Mouse (Mus musculus) cerebral cortex, adult 2 months (tissue): ENCODE results near the gene Lhfpl5.

Experiments
- WGBS: fragments of 180-500 bp; shearing (Covaris S2); methylation state at CpG from one replicate; pipeline ENCODE4 v1.1.7; 2018; 5-methylcytosine and 5-hydroxymethylcytosine counted together

Gene Lhfpl5

DNA sequence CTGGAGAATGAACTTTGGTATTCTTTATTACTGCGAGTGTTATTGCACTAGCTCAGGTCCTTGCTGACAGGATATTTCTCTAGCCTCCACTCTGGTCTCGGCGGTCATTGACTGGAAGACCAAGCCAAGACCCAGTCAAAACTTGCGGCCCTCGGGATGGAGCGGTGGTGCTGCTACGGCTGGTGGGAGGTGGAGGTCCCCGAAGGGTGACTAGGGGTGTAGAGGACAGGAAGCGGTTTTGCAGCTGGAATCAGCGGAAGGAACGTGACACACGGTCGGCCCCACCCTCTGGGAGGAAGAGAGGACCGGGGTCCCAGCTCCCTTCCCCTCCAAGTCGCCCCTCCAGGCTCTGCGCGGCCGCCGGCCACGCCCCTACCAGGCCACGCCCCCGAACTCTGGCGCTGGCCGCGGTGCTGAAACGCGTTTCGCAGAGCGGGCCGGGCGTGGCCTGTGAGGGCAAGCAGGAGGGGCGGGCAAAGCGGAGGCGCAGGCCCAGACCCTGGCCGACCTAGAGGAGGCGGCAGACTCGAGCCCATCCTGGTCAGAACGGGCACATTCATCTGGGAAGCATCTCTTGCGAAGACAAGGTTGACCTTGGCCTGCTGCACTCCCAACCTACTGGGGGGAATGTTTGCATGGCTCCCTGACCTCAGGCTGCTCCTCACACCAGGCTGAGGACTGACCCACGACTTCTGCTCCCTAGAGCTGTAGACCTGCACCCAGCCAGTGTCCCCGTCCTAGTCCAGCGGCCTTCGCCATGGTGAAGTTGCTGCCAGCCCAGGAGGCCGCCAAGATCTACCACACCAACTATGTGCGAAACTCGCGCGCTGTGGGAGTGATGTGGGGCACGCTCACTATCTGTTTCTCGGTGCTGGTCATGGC, at the start of gene Lhfpl5:
TSS of gene Lhfpl5 (plus strand) at position 398 of the 882 bp plus-strand sequence.
- 20% methylated on average over 50 of the region's 50 CpGs for WGBS

DNA sequence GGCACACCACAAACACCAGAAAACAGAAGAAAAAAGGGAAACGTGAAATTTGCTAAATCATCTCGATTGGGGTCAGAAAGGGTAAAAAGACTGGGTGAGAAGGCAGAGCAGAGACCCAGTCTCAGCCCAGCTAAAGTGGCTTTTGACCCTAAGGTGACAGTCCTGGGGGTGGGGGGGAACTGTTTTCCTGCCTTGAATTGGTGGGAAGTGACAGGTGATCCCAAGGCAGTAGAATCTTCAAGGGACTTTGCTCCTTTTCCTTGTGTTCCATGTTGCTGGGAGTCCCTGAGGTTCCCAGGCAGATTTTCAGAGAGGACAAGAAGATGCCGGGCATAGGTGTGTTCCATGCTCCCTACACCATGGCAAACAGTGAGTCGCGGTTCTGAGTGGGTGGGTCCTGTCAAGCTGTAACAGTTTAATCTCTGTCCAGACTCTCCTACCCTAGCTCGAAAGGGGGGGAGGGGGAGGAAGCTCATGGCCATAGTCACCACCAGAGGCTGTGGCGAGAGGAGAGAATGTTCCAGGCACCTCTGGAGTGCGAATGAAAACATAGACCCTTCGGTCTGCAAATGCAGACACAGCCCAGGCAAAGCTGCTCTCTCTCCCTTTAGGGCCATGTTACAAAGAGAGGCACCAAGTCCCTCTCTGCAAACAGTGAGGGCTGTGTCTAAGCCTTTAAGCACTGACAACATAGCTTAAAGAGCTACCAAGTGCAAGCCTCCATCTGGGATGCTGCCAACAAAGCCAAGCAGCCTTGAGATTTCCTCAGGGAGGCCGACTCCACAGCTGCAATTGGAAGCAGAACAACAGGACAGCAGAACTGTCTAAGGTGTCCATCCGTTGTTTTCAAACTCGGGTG, 48.0 kb upstream of the Lhfpl5 start:
- 39% methylated on average over 12 of the region's 12 CpGs for WGBS

DNA sequence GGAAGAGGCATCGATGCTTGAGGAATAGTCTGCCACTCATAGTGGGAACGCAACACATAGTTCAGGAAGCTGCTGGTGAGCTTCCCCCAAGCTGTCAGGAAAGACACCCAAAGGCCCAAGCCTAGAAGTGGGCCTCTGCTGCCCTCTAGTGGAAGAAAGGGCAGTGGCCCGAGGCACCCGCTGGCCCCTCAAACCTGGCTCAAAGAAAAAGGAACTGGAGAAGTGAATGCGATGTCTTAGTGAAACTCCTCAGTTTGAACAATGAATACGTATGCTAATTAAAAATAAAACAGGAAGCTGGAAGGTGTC, 47.4 kb upstream of the Lhfpl5 start:
- WGBS, result 1% methylated on average over 6 of the region's 6 CpGs

DNA sequence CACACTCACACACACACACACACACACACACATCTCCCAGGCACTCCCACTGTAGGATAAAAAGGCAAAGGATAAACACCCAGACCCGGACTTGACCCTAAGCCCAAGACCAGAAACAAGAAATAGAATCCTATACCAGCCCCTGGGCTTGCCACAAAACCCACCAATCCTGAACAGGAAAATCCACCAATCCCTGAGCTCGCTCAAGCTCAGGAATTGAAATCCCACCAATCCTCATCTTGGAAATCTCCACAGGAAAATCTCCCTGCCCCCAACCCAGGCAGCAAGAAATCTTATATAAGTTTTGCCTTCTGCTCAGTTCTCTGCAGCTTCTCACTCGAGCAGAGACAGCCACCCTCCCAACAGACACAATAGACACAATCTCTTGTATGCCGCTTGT, 46.3 kb upstream of the Lhfpl5 start:
- 74% methylated on average over 4 of the region's 4 CpGs for WGBS

DNA sequence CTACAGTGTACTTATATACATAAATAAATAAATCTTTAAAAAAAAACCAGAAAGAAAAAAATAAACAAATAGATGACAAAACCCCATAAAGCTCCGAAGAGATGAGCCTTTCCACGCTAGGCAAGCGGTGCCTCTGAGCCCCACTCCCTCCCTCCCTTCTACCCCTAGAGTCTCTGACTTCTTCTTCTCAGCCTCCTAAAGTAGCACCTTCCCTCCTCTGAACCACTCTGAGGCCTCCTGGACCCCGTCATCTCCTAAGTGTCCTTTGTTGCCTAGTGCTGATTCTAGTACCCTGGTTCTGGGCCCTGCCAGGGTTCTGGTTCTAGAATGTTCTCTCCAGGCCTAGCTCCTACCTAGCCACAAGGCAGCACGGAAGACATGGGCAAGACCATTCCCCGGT, 44.9 kb upstream of the Lhfpl5 start, which contains the start of gene Armc12:
TSS of gene Armc12 (plus strand) at position 301 of the 400 bp plus-strand sequence.
- WGBS, result 90% methylated on average over 6 of the region's 6 CpGs

DNA sequence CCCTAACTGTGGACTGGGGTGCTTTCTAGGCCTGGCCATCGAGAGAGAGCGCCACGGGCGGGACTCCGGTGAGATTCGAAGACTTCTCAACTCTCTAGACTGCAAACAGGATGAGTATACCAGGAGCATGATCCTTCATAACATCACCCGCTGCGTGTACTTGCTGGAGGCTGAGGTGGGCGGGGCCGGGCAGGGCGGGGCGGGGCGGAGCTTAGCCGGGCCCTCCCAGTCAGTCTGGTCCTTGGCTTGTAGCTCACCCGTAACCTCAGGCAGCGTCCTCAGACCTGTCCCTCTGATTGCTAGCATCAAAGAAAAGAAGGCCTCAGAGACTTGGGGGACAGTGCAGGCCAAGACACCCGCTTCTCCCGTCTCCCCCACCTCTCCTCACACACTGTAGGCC, 43.5 kb upstream of the Lhfpl5 start:
- 47% methylated on average over 18 of the region's 18 CpGs for WGBS

DNA sequence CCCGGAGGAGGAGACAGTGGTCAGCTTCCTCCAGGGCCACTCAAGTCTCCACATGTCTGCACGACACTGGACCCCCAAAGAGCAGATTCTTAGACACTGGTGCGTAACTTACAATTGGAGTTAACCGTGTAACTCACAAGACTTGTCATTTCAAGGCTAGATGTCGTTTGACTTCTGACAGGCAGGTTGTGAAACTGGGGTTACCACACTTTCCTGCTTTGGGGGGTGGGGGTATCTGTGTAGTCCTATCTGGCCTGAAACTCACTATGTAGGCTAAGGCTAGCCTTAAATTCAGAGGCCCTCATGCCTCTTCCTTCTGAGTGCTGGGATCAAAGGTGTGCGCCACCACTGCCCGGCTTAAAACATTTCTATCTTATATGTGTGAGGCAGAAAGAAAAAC, 42.9 kb upstream of the Lhfpl5 start:
- WGBS, result 93% methylated on average over 7 of the region's 7 CpGs

DNA sequence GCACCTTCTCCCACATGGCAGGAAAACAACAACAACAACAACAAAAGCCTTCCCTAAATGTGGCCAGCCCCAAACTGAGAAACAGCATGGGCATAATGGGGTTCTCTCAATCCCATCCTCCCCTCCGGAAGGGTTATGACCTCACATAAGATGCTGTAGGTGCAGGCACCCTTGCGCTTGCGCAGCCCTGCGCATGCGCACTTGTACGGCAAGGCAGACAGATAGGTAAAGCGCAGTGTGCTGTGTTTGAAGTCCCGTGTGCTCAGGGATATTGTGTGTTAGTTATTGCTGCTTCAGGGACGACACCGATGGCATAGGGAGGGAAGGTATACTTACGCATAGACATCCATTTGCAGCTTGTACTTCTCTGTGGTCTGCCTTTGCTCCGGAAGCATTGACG, 42.1 kb upstream of the Lhfpl5 start:
- WGBS, result 94% methylated on average over 13 of the region's 13 CpGs

DNA sequence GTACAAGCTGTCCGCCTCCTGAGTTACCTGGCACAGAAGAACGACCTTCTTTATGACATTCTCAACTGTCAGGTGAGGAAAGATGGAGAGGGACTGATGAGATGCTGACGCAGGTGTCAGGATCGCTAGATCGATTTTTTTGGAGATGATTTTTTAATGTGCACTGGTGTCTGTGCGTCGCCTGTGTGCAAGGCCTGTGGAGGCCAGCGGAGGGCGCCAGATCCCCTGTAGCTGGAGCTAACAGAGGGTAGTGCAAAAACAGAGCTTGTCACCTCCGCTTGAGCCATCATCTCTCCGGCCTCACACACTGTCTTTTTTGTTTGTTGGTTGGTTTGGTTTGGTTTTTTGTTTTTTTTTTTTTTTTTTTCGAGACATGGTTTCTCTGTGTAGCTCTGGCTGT, 37.6 kb upstream of the Lhfpl5 start:
- WGBS, result 53% methylated on average over 12 of the region's 12 CpGs

DNA sequence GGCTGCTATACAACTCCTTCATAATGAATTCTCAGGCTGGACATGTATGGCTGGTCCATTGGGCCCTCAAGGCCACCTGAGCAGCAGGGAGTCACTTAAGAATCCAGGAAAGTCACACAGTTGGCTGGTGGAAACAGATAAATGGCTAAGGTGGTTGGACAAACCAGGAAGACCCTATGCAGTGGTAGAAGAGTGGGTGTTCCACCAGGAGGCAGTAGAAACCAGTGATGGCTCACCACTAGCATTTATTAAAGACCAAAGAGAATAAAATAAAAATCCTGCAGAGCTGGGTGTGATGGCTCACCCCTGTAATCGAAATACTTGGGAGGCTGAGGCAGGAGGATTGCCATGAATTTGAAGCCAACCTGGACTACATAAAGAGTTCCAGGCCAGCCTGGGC, 28.5 kb upstream of the Lhfpl5 start:
- 90% methylated on average over 1 of the region's 1 CpGs for WGBS

DNA sequence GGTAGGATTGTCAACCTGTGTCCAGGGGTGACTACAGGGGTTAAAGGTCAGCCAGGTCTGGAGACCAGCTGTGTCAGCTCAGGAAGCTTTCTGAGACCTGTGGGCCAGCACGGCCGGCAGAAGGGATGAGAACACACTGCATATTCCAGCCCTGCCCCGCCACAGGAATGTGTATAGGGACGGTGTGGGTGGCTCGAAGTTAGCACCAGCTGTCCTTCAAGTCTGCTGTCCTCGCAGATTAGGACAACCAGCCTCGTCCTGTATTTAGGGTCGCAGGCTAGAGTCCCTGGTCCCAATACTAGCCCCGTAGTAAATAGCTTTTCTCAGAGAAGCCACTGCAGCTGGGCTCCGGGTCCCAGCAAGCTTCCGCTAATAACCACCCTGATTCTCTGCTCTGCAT, 26.9 kb upstream of the Lhfpl5 start:
- 72% methylated on average over 11 of the region's 11 CpGs for WGBS

DNA sequence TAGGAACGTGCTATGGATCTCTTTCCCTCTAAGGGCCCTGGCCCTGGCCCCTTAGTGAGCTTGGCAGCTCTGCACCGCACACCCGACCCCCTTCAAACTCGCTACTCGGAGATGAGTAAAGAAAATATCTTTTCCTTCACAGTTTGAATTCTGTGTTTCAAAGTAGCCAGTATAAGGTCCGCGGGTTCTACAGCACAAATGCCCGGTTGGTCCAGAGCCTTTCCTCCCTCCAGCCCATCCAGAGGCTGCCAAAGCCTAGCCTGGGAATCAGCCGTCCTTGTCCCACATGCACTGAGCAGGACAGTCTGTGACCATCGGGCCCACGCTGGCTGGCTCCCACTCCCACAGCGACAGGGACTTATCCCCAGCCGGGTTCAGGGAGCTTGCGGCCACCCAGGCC, 26.3 kb upstream of the Lhfpl5 start, which contains the start of gene Clpsl2:
TSS of gene Clpsl2 (plus strand) at position 301 of the 400 bp plus-strand sequence.
- WGBS, result 79% methylated on average over 14 of the region's 14 CpGs

DNA sequence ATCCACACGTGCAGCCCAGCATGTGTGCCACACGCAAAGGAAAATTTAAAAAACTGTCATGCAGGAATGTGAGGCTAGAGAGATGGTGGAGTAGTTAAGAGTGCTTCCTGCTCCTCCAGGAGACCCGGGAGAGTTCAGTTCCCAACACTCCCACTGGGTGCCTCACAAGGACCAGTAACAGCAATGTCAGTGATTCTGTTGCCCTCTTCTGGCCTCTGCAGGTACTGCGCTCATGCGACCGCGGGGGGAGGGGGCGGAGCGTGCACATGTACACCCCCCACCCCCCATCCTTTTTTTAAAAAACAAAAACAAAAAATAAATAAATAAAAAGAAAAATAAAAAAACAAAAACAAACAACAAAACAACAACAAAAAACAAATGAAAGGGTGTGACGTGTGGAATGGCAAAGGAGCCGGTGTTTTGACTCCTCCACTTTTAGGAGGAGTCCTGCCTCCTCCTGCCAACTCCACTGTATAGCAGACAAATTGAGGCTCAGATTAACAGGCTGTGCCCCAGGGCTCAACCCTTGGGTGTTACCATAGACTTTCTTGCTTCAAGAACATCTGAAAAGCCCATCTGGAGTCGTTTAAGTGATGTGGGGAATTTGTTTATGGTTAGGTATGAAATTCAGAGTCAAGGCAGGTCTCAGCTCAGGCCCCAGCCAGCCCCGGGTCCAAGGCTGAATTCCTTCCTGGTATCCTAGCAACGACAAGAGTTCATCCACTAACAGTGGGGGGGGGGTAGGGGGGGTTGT, 22.2 kb upstream of the Lhfpl5 start:
- 6% methylated on average over 14 of the region's 14 CpGs for WGBS

DNA sequence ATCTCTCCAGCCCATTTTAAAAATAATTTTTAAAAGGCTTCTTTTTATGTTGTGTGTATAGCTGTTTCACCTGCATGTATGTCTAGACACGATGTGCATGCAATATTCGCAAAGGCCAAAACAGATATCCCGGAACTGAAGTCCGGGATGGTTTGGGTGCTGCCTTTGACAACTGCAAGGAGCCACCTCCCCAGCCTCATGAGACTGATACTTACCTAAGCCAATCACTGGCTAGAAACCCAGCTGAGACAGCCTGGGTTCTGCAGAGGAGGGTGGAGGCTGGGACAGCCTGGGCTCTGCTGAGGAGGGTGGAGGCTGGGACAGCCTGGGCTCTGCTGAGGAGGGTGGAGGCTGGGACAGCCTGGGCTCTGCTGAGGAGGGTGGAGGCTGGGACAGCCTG, 21.4 kb upstream of the Lhfpl5 start:
- WGBS, result 94% methylated on average over 4 of the region's 4 CpGs

DNA sequence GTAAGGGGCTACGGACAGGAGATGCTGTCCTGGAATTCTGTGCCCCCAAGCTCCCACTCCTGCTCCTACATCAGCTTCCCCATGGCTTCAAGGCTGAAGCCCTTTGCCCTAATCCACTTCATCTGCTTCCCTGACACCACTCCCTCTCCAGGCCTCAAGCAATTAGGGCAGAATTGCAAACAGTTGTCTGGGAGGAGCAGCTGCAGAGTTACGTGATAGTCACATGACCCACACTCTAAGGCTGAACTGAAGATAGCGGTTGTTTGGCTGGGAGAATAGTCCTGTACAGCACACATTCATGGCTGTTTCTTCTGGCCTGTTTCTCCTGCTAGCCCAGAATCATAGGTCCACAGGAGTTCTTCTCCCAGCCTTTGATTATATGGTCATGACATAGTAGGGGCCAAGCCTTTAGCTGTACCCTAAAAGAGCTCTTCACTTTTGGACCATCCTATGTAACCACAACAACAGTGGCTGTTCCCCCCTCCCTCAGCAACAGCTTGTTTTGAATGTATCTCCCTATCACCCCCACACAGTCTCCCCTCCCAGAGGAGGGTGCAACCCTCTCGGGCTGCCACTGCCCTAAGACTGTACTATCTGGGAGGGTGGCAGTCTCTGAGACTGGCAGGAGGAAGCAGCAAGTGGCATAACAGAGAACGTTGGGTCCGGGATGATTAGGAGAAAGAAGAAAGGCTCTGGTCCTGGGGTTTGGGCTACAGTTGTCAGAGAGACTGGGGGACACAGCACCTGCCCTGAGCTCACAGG, 18.6 kb upstream of the Lhfpl5 start:
- 56% methylated on average over 6 of the region's 6 CpGs for WGBS

DNA sequence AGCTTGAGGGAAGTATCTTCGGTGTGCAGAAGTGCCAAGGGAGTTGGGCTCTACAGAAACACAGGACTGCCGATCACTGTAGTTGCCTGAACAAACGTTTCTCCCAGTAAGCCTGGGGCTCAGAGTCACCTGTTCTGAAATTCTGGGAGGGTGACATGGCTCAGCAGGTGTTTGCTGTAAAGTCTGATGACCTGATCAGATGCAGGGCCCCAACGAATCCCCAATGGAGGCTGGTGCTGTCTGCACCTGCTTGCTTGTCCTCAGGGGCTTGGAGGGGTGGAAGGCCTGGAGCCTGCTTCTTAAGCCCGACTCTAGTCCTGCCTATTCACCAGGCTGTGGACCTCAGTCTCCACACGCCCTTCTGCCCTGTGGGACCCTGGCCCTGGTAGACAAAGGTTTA, 17.7 kb upstream of the Lhfpl5 start:
- WGBS, result 82% methylated on average over 6 of the region's 6 CpGs

DNA sequence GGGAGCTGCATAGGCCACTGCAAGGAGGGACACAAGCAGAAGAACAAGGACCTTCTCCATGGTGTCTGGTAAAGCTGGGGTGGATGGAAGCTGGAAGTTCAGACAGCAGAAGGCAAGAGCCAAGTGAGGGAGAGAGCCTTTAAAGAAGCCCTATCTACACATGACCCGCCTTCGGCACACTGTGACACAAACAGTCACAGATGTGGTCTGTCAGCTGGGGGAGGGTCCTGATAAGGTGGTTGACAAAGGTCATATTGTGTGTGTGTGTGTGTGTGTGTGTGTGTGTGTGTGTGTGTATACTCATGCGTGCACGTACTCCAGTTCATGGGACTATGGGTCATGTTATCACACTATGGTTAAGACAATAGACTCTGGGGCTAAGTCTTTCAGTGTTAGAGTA, 14.8 kb upstream of the Lhfpl5 start, which contains the start of gene Clps:
TSS of gene Clps (minus strand) at position 169 of the 400 bp plus-strand sequence.
- WGBS, result 93% methylated on average over 4 of the region's 4 CpGs

DNA sequence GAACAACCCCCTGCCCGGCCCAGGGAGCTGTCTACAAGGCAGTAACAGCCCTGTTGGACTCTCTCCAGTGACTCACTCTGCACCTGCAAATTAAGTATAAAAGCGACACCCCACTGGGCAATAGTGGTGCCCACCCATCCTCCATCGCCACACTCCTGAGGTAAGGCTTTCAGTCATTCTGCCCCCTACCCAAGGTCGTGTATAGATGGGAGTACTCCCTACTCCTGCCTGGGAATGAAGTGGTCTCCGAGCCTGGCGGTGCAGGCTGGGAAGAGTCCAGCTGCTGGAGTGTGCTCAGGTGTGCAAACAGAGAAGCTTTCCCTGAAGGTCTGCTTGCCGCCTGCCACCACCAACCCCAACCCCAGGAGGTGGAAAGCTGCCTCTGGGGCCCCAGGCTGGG, 13.8 kb upstream of the Lhfpl5 start:
- WGBS, result 71% methylated on average over 7 of the region's 7 CpGs

DNA sequence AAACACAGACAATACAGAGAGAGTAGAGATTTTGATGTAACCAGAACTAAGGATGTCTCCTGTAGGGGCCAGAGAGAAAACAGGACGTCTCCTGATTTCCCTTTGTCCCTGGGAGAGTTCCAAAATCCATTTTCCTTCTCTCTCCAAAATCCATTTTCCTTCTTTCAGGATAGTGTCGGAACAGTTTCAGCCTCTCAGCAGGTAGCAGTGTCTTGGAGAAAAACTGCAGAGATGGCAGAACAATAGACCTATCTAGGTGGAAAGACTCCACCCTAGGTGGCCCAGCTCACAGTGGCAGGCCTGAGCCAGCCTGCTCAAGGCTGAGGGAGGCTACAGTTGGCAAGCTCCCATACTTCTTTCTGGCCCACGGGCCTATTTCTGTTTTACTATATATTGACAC, 7.9 kb upstream of the Lhfpl5 start:
- WGBS, result 33% methylated on average over 3 of the region's 3 CpGs

DNA sequence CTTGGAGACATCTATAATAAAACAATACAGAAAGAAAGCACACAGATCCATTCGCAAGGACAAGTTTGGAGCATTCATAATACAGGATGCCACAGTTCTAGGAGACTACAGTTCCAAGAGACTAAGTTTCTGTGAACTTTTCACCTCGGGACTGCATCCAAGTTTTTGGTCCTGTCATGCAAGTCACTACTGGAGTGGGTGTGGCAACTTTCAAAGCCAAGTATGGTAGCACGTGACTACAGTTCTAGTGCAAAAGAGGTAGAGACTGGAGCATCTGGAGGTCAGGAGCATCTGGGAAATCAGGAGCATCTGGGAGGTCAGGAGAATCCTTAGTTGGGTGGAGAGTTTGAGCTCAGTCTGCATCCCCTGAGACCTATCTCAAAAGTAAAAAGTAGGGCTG, 3.6 kb upstream of the Lhfpl5 start:
- 79% methylated on average over 3 of the region's 3 CpGs for WGBS

DNA sequence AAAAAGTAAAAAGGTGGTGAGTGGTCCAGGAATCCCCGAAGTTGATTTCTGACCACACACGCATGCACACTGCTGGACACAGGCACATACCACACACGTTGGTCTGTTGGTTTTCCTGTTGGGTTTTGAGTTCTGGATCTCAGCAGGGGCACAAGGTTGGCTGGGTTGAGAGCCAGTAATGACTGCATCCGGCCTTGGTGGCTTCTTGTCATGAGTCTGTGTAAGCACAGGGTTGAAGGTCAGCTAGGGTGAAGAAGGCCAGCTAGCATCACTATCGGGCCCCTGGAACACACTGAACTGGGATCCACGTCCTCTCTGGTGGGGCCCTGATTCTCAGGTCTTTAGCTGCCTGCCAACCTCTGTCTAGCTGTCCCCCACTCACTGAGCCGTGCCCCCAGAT, 2.9 kb upstream of the Lhfpl5 start:
- 76% methylated on average over 7 of the region's 7 CpGs for WGBS
